Mouse (Mus musculus) megakaryocyte, embryonic 14.5 days (primary cell): ENCODE measurements at regions not wholly inside any gene's neighbourhood (a gene's known extent, or its start where the extent isn't known, plus 50 kb on each side); places are given as distances from the start of the nearest gene placed in this dataset.
"Not testable (repeated sequence)": the region's sequence is repeated elsewhere in the genome, so short reads cannot be mapped to it uniquely, and the experiment has no call there.

Experiments
- H3K27me3 ChIP-seq: replicated peaks from 2 replicates; pipeline ENCODE3; 2012; ENCODE audit warnings: inconsistent platforms
- H3K36me3 ChIP-seq: replicated peaks from 2 replicates; pipeline ENCODE3; 2012; ENCODE audit warnings: low read length, inconsistent platforms, mixed read lengths
- H3K4me1 ChIP-seq: 2 replicates; pipeline ENCODE4 v1.6.1; 2012; ENCODE audit warnings: inconsistent platforms
- H3K4me3 ChIP-seq: replicated peaks from 2 replicates; pipeline ENCODE3; 2012; ENCODE audit warnings: moderate library complexity, mild to moderate bottlenecking, inconsistent platforms
- H3K9me3 ChIP-seq: 2 replicates; pipeline ENCODE4 v1.6.1; 2012; ENCODE audit warnings: inconsistent platforms

DNA sequence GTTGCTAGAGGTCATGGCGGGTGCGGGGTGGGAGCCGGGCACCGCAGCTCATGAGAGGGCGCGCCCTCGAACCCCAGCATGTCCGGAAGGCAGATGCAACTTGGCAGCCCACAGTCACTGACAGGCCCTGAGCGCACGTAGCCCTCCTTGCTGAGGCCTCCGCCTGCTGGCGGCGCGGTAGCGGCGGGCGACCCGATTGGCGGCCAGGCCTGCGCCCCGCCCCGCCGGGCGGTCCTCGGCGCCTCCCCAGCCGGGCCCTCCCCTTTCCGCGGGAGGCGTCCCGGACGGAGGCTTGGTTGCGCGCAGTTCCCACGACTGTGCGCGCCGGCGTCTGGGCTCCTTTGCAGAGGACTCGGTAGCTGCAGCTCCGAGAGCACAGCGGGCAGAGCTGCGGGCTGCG is 301.9 kb downstream of the Hpcal1 start:
- H3K36me3 ChIP-seq, H3K27me3 ChIP-seq, H3K9me3 ChIP-seq, H3K4me1 ChIP-seq: not testable (repeated sequence)
- H3K4me3 ChIP-seq, result peak overlapping the region; percentile 86

DNA sequence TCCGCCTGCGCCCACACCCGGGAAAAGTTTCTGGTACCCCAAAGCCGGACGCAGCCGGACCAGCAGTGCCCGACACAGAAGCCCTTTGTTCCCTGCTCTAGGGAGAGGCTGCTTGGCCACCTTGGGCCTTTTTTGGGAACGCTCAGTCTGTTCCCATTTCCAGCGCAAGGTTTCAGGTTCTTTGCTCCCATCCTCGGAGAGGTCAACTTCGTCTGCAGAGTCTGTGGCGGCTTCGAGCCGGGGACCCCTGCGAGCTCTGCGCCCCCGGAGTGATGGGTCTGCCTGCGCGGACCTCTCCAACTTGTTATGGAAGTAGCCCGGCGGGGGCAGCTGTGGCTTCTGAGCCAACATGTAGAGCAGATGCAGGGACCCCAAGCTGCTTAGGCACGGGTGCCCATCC is 302.7 kb downstream of the Hpcal1 start:
- H3K36me3 ChIP-seq, H3K9me3 ChIP-seq, H3K4me3 ChIP-seq, H3K4me1 ChIP-seq, H3K27me3 ChIP-seq: not testable (repeated sequence)
